Mouse (Mus musculus) MEL (cell line): ENCODE measurements around the gene Rad21l.

Experiments used
- BHLHE40 ChIP-seq: IDR thresholded peaks from 2 replicates; pipeline ENCODE4 v1.6.1; 2012; ENCODE audit warnings: low read depth, mild to moderate bottlenecking, inconsistent platforms, low read length, improper control_type of control experiment, borderline replicate concordance
- CHD2 ChIP-seq: IDR thresholded peaks from 2 replicates; pipeline ENCODE4 v1.6.1; 2011; ENCODE audit warnings: low read length, improper control_type of control experiment
- MEF2A ChIP-seq: IDR thresholded peaks from 2 replicates; pipeline ENCODE4 v1.6.1; 2014; ENCODE audit warnings: low read depth, mild to moderate bottlenecking, inconsistent platforms, low read length, improper control_type of control experiment; ENCODE audit not compliant: poor library complexity, insufficient replicate concordance, severe bottlenecking; ENCODE audit errors: extremely low read depth
- MXI1 ChIP-seq: IDR thresholded peaks from 2 replicates; pipeline ENCODE4 v1.6.1; 2011; ENCODE audit warnings: mild to moderate bottlenecking, low read depth, low read length, improper control_type of control experiment
- RCOR1 ChIP-seq: IDR thresholded peaks from 2 replicates; pipeline ENCODE4 v1.6.1; 2012; ENCODE audit warnings: low read depth, mild to moderate bottlenecking, inconsistent platforms, low read length, improper control_type of control experiment
- TBP ChIP-seq: IDR thresholded peaks from 2 replicates; pipeline ENCODE4 v1.8.0; 2011; ENCODE audit warnings: low read depth, low read length, improper control_type of control experiment

GRCm38 (mm10) chr2:151598068-151598467, 70.3 kb downstream of the Rad21l start:
- TF ChIP-seq BHLHE40, result no peak
- no peak for TF ChIP-seq MEF2A
- TF ChIP-seq CHD2, result no peak
- TF ChIP-seq RCOR1, result no peak
- TF ChIP-seq MXI1, result no peak
- no peak for TF ChIP-seq TBP
